Mouse (Mus musculus) C2C12 (cell line): ENCODE measurements around the gene Tanc2. TPM values are rescaled to one million over a fixed set of nuclear protein-coding genes. Genes with fewer than 3 reads are reported as not detected.
A peak's percentile ranks its signal among the peaks of the same experiment; 100 is the strongest.

Experiments
- H3K27me3 ChIP-seq: one replicate; pipeline ENCODE4 v1.6.1; 2011; ENCODE audit not compliant: control insufficient read depth, insufficient read depth, insufficient read length
- H3K36me3 ChIP-seq: one replicate; pipeline ENCODE4 v1.6.1; 2011; ENCODE audit not compliant: control insufficient read depth, insufficient read depth
- H3K4me3 ChIP-seq: one replicate; pipeline ENCODE4 v1.5.1; 2011; ENCODE audit warnings: mild to moderate bottlenecking, control low read depth; ENCODE audit not compliant: poor library complexity, insufficient read depth, severe bottlenecking
- H3K79me2 ChIP-seq: one replicate; pipeline ENCODE4 v1.6.1; 2011; ENCODE audit not compliant: control insufficient read depth, insufficient read depth
- H3K79me3 ChIP-seq: one replicate; pipeline ENCODE4 v1.6.1; 2011; ENCODE audit warnings: low read depth, control low read depth
- H3ac ChIP-seq: one replicate; pipeline ENCODE3; 2011; ENCODE audit warnings: low read depth; ENCODE audit not compliant: control insufficient read depth, insufficient read length
- CEBPB ChIP-seq: IDR thresholded peaks from one replicate; pipeline ENCODE4 v1.6.1; 2011; ENCODE audit warnings: low read depth, mild to moderate bottlenecking, control low read depth, moderate library complexity
- CTCF ChIP-seq: IDR thresholded peaks from one replicate; pipeline ENCODE4 v1.5.1; 2011; ENCODE audit not compliant: control insufficient read depth, insufficient read depth, insufficient read length
- FOSL1 ChIP-seq: IDR thresholded peaks from one replicate; pipeline ENCODE4 v1.8.0; 2011; ENCODE audit warnings: mild to moderate bottlenecking, low read length; ENCODE audit not compliant: poor library complexity, insufficient read depth, severe bottlenecking
- MAX ChIP-seq: IDR thresholded peaks from one replicate; pipeline ENCODE4 v1.6.1; 2011; ENCODE audit warnings: mild to moderate bottlenecking, control low read depth
- MYOD1 ChIP-seq: IDR thresholded peaks from one replicate; pipeline ENCODE4 v1.6.1; 2011; ENCODE audit warnings: low read depth; ENCODE audit not compliant: control insufficient read depth, insufficient read length
- MYOG ChIP-seq: IDR thresholded peaks from one replicate; pipeline ENCODE4 v1.6.1; 2011; ENCODE audit not compliant: control insufficient read depth, insufficient read length; ENCODE audit errors: extremely low read depth
- USF1 ChIP-seq: IDR thresholded peaks from one replicate; pipeline ENCODE4 v1.6.1; 2011; ENCODE audit warnings: low read depth, mild to moderate bottlenecking, control low read depth, moderate library complexity
- polyA plus RNA-seq: library from polyadenylated mRNA; unstranded; fragments of >200 nt; fragmentation: generic; extraction: Trizol; gene quantifications from one replicate; pipeline ENCODE4 v1.2.1, GENCODE M21; 2012; ENCODE audit warnings: missing spikeins

The Tanc2 gene
- polyA plus RNA-seq, 1 experiment: 5.8 TPM

GRCm38 (mm10) chr11:105901501-105901900 is 311.7 kb downstream of the Tanc2 start:
- H3ac ChIP-seq: peak overlapping the region; percentile 6
- H3K79me2 ChIP-seq: no peaks in the 10 kb centered on the region
- TF ChIP-seq MYOD1: peak; percentile 21
- no peak for TF ChIP-seq USF1
- H3K4me3 ChIP-seq: no peak overlapping the region
- H3K36me3 ChIP-seq: no peaks in the 10 kb centered on the region
- H3K79me3 ChIP-seq: no peaks in the 10 kb centered on the region
- no peaks in the 10 kb centered on the region for H3K27me3 ChIP-seq

GRCm38 (mm10) chr11:105902956-105903355 is 313.2 kb downstream of the Tanc2 start:
- Histone ChIP-seq H3K79me3 (no peaks in the 10 kb centered on the region), H3K79me2 (no peaks in the 10 kb centered on the region), H3K36me3 (no peaks in the 10 kb centered on the region), H3K4me3 (no peak overlapping the region), H3ac (no peak overlapping the region), H3K27me3 (no peaks in the 10 kb centered on the region)
- TF ChIP-seq MAX (no peak), USF1 (no peak), CEBPB (no peak)

DNA sequence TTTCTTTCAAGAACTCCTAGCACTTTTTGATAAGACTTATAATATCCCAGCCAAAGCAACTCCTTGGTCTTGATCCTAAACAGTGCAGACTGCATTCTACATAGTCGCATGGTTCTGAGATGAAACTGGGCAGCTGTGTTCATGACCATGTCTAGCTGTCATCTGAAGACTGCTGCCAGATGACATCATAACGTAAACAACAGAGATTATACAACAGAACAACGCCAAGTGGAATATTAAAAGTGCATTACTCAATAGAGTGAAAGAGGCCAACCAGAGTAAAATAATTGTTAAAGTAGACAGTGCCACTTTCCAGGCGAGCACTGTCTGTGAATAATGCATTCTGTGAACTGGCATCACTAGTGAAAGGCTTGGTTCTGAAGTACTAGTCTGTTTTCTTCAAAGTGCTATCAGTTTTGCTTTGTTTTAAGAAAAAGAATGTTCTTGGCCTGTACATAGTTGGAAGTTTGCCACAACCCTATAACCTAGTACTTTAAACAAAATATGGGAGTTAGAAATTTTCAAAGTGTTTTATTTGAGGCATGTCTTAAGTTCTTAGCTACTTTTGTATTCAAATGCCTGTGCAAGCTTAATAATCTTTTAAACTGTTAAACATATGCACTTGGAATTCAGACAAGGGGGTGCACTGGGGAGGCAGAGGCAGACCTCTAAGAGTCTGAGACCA is 315.9 kb downstream of the Tanc2 start:
- Histone ChIP-seq H3K27me3 (no peaks in the 10 kb centered on the region), H3K79me2 (no peaks in the 10 kb centered on the region), H3K4me3 (no peak overlapping the region), H3K79me3 (no peaks in the 10 kb centered on the region), H3K36me3 (no peaks in the 10 kb centered on the region), H3ac (no peak overlapping the region)
- TF ChIP-seq MYOG: no peak
- TF ChIP-seq CEBPB: peak; percentile 67
- TF ChIP-seq USF1: no peak
- peak; percentile 67 for TF ChIP-seq MYOD1
- TF ChIP-seq FOSL1: no peak
- TF ChIP-seq MAX: no peak
- no peak for TF ChIP-seq CTCF

DNA sequence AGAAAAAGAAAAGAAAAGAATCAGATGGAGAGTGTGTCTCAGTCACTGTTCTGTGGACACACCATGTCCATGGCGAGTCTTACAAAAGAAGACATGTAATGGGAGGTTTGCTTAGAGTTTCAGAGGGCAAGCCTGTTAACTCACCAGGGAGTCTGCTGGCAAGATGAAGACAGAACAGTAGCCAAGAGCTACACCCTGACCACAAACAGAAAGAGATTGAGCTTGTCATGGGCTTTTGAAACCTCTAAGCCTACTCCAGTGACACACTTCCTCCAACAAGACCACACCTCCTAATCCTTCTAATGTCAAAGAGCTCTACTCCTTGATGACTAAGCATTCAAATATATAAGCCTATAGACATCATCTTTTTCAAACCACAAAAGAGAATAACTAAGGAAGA is 317.6 kb downstream of the Tanc2 start:
- no peak overlapping the region for H3K4me3 ChIP-seq
- H3K79me2 ChIP-seq: no peaks in the 10 kb centered on the region
- H3ac ChIP-seq: no peak overlapping the region
- H3K79me3 ChIP-seq: no peaks in the 10 kb centered on the region
- TF ChIP-seq CEBPB: no peak
- TF ChIP-seq MYOD1: no peak
- no peak for TF ChIP-seq MYOG
- TF ChIP-seq CTCF: no peak
- TF ChIP-seq USF1: no peak
- TF ChIP-seq MAX: no peak
- TF ChIP-seq FOSL1: no peak
- H3K27me3 ChIP-seq: no peaks in the 10 kb centered on the region
- no peaks in the 10 kb centered on the region for H3K36me3 ChIP-seq

DNA sequence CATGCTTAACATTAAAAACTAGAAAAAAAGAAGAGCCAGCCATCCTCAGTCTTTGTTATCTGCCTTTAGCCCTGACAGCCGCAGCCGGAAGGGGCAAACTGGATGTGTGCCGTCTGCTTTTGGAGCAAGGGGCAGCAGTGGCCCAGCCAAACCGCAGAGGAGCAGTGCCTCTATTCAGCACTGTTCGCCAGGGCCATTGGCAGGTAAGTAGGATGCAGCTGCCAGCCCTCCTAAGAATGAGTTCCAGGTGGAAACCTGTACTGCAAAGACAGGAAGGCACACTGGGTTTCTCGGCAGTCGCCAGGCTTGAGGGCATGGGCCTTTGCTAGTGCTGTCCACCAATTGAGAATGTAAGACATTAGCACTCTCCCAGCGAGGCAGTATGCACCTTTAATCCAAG is 319.1 kb downstream of the Tanc2 start:
- Histone ChIP-seq H3K79me2 (no peaks in the 10 kb centered on the region), H3K36me3 (no peaks in the 10 kb centered on the region), H3K4me3 (no peak overlapping the region), H3ac (no peak overlapping the region), H3K27me3 (no peaks in the 10 kb centered on the region), H3K79me3 (no peaks in the 10 kb centered on the region)
- no peak for TF ChIP-seq CEBPB
- no peak for TF ChIP-seq MYOG
- no peak for TF ChIP-seq CTCF
- no peak for TF ChIP-seq MYOD1
- TF ChIP-seq MAX: no peak
- TF ChIP-seq FOSL1: no peak
- no peak for TF ChIP-seq USF1

GRCm38 (mm10) chr11:105909617-105910016 is 319.8 kb downstream of the Tanc2 start:
- TF ChIP-seq USF1 (no peak), MAX (no peak), FOSL1 (no peak), MYOG (no peak), CTCF (no peak), CEBPB (no peak), MYOD1 (no peak)
- H3K27me3 ChIP-seq: no peaks in the 10 kb centered on the region
- H3K79me2 ChIP-seq: no peaks in the 10 kb centered on the region
- H3K4me3 ChIP-seq: no peak overlapping the region
- no peaks in the 10 kb centered on the region for H3K36me3 ChIP-seq
- no peak overlapping the region for H3ac ChIP-seq
- no peaks in the 10 kb centered on the region for H3K79me3 ChIP-seq

- no peaks in the 10 kb centered on the region for H3K27me3 ChIP-seq
- H3K79me3 ChIP-seq: no peaks in the 10 kb centered on the region
- no peak overlapping the region for H3ac ChIP-seq
- H3K36me3 ChIP-seq: no peaks in the 10 kb centered on the region
- no peaks in the 10 kb centered on the region for H3K79me2 ChIP-seq
- H3K4me3 ChIP-seq: no peak overlapping the region
- TF ChIP-seq MYOD1: no peak
- no peak for TF ChIP-seq CTCF
- TF ChIP-seq FOSL1: no peak
- TF ChIP-seq MYOG: no peak
- no peak for TF ChIP-seq CEBPB
- no peak for TF ChIP-seq MAX
- no peak for TF ChIP-seq USF1
These were observed 321.4 kb downstream of the Tanc2 start for GRCm38 (mm10) chr11:105911149-105911548.
